Mouse (Mus musculus): ENCODE data around the gene Dnajc17.

GRCm38 (mm10) chr2:119167866-119168256 is 40.7 kb downstream of the Dnajc17 start:
- TF ChIP-seq CTCF (IDR thresholded peaks at IDR 0.05; ENCODE audit: borderline replicate concordance, extremely low read depth, insufficient read depth, insufficient read length) (no peak), POLR2A (IDR thresholded peaks at IDR 0.05; ENCODE audit: borderline replicate concordance, extremely low read depth, insufficient read depth, insufficient read length, poor library complexity, severe bottlenecking) (no peak)
